Mouse (Mus musculus): ENCODE data around the gene Abhd16b. TPM values are rescaled to one million over a fixed set of nuclear protein-coding genes. Genes with fewer than 3 reads are reported as not detected.

Gene Abhd16b
- polyA plus RNA-seq, 1 experiment from 2014 or later = 0.18 TPM

DNA sequence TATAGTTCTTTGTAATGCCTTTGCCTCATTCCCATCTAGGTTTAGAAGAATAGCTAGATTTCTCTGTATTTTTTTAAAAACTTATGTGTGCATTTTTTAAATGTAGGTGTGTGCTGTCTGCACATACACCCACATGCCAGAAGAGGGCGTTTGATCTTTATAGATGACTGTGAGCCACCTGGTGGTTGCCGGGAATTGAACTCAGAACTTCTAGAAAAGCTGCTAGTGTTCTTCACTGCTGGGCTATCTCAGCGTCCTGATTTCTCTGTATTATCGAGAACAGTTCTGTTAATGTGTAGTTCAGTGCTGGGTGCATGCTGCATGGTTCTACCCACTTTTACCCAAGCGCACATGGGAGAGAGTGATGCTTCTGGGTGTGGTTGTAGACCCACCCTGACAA lies 29.8 kb downstream of the Abhd16b start:
- H3K4me1 ChIP-seq (replicated peaks) = peaks cover 12% of the 10 kb centered on the region
- no peaks in the 10 kb centered on the region for H3K36me3 ChIP-seq
- H3K4me2 ChIP-seq (replicated peaks) = no peak overlapping the region
- no peak overlapping the region for H3K4me3 ChIP-seq (replicated peaks)
- H3K9ac ChIP-seq = no peak overlapping the region
- WGBS = 73% methylated on average over 5 of the region's 5 CpGs
- no peak overlapping the region for H3K27ac ChIP-seq
- H3K27me3 ChIP-seq (replicated peaks) = no peaks in the 10 kb centered on the region
- no peak for ATAC-seq
- H3K9me3 ChIP-seq = no peaks in the 10 kb centered on the region

DNA sequence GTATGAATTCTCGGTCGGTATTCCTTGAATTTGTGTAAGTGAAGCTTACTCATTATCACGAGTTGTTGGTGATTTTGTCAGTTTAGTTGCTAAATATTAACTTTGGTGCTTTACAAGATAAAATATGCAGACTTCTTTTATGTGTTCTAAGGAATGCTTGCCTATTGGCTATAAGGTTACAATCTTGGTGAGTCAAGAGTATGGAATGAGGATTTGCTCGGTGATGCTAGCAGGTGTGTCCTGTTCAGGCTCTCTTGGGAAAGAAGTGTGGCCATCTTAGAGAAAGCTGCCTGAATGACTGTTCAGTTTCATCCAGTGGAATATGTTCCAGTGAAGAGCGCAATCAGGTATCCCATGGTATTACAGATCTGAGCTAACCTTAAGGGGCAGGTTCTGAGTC lies 32.5 kb downstream of the Abhd16b start:
- H3K4me1 ChIP-seq (replicated peaks) = peaks cover 7% of the 10 kb centered on the region
- H3K9me3 ChIP-seq = no peaks in the 10 kb centered on the region
- ATAC-seq = peak; percentile 87
- WGBS = 60% methylated on average over 5 of the region's 5 CpGs
- H3K36me3 ChIP-seq = peaks cover under 1% of the 10 kb centered on the region; the same call in 1 of the 2 replicates
- peak overlapping the region; percentile 9; the same call in 1 of the 2 replicates for H3K4me2 ChIP-seq (replicated peaks)
- peak overlapping the region; percentile 63; the same call in 1 of the 2 replicates for H3K27ac ChIP-seq
- H3K27me3 ChIP-seq (replicated peaks) = no peaks in the 10 kb centered on the region
- no peak overlapping the region for H3K9ac ChIP-seq
- no peak overlapping the region for H3K4me3 ChIP-seq (replicated peaks)

DNA sequence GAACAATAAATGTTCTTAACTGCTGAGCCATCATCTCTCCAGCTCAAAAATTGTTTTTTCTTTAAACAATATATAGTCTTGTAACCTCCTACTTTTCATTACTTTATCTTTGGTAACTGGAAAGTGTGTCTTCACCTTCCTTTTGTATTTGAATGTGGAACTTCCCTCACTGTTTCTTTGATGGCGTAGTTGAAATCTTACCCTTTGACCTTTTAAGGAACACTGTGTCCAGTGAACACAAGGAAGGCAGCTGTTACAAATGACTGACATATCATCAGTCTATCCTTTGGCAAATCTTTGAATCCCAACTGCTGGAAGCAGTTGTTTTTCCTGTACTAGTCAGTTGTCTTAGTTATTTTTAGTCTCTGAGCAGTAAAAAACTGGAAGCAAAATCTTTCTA lies 36.1 kb downstream of the Abhd16b start:
- Histone ChIP-seq H3K4me1 (replicated peaks) (no peaks in the 10 kb centered on the region), H3K4me2 (replicated peaks) (no peak overlapping the region), H3K9ac (no peak overlapping the region), H3K27ac (no peak overlapping the region), H3K9me3 (no peaks in the 10 kb centered on the region), H3K36me3 (peaks cover 7% of the 10 kb centered on the region; the same call in 1 of the 2 replicates), H3K27me3 (replicated peaks) (no peaks in the 10 kb centered on the region), H3K4me3 (replicated peaks) (no peak overlapping the region)
- 86% methylated on average over 1 of the region's 1 CpGs for WGBS
- ATAC-seq = no peak

GRCm38 (mm10) chr2:181532589-181532988 lies 39.6 kb downstream of the Abhd16b start:
- Histone ChIP-seq H3K36me3 (peaks cover 7% of the 10 kb centered on the region; the same call in 1 of the 2 replicates), H3K9ac (no peak overlapping the region), H3K4me2 (replicated peaks) (no peak overlapping the region), H3K4me3 (replicated peaks) (no peak overlapping the region), H3K27ac (no peak overlapping the region), H3K27me3 (replicated peaks) (no peaks in the 10 kb centered on the region), H3K9me3 (no peaks in the 10 kb centered on the region), H3K4me1 (replicated peaks) (peaks cover 2% of the 10 kb centered on the region; the same call in 1 of the 2 replicates)
- no peak for ATAC-seq
- 90% methylated on average over 3 of the region's 3 CpGs for WGBS

DNA sequence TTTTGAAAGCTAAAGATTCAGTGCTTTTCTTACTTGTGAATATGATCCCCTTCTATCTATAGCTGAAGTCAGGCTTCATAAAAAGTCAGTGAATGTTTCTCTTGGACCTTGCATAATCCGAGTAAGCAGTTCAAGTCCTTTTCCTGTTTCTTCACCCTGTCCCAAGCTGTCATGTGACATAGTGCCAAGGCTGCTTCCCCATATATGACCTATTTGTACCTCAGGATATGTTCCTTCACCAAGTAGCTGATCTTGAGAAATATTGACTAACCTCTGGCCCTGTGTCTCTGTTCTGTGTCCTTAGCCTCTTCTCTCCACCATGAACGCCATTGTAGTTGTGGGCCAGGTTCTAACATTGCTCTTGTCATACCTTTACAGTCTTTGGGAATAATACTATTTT lies 43.4 kb downstream of the Abhd16b start:
- H3K36me3 ChIP-seq = peaks cover 3% of the 10 kb centered on the region; the same call in 1 of the 2 replicates
- H3K9ac ChIP-seq = no peak overlapping the region
- no peak overlapping the region for H3K27ac ChIP-seq
- WGBS = 85% methylated on average over 2 of the region's 2 CpGs
- H3K4me1 ChIP-seq (replicated peaks) = peaks cover 6% of the 10 kb centered on the region; the same call in 1 of the 2 replicates
- H3K9me3 ChIP-seq = no peaks in the 10 kb centered on the region
- no peak for ATAC-seq
- no peaks in the 10 kb centered on the region for H3K27me3 ChIP-seq (replicated peaks)
- H3K4me2 ChIP-seq (replicated peaks) = no peak overlapping the region
- no peak overlapping the region for H3K4me3 ChIP-seq (replicated peaks)

DNA sequence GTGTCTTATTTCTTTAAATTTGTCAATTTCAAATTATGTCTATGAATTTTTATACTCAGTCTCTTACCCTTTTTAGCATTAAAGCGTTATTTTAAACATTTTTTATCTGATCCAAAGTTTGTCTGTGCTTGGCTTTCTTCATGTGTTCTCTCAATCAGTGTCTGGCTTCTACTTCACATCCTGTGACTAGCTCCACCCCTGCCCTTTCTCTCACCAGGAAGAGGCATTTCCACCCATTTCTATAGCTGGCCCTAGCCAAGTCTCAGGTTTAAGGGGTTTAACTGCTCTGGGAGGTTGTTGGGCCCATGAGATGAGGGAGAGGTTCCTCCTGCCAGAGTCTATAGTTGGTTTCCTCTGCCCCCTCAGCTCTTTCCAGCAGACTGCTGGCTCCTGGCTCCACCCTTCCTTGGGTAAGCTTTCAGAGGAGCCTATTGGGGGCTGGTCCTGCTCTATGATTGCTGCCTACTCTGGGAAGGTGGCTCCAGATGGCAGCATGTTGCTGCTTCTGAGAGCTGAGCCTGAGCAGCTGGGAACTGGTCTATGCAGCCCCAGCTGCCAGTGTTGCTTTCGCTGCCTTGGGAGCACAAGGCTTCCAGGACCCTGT lies 44.5 kb downstream of the Abhd16b start:
- Histone ChIP-seq H3K4me1 (replicated peaks) (peaks cover 6% of the 10 kb centered on the region; the same call in 1 of the 2 replicates), H3K4me3 (replicated peaks) (no peak overlapping the region), H3K4me2 (replicated peaks) (peak overlapping the region; percentile 17; the same call in 1 of the 2 replicates), H3K9me3 (no peaks in the 10 kb centered on the region), H3K36me3 (no peaks in the 10 kb centered on the region), H3K27ac (peak overlapping the region; percentile 10; the same call in 1 of the 2 replicates), H3K9ac (no peak overlapping the region), H3K27me3 (replicated peaks) (no peaks in the 10 kb centered on the region)
- peak; percentile 71 for ATAC-seq
- WGBS = 76% methylated on average over 2 of the region's 2 CpGs

DNA sequence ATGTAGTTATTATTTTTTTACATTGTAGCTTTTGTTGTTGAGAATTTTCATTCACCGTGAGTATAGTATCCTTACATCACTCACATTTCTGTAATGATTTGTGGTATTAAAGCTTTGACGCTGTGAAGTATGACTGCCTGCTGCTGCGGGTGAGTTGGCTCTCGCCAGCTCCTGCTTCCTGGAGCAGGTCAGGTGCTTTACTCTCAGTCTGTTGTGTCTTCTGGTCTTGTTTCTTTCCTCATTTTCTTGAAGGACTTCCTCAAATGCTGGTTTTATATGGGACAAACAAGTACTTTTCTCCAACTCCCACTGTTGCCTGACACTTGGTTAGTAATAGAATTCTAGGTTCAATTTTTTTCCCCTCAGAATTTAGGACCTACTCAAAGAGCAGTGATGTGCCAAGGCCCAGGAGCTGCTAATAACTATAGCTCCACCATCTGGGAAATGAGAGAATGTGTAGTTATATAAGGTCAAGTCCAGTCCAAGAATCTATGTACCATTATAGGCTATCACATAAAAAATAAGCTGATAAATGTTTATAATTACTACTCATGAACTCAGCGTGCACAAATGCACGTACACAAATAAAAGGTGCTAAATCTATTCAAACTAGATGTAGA lies 48.9 kb downstream of the Abhd16b start:
- no peak overlapping the region for H3K4me3 ChIP-seq (replicated peaks)
- no peaks in the 10 kb centered on the region for H3K27me3 ChIP-seq (replicated peaks)
- no peak overlapping the region for H3K27ac ChIP-seq
- 88% methylated on average over 6 of the region's 6 CpGs for WGBS
- H3K36me3 ChIP-seq = 0 out of 2 replicates have a peak, but pooled peaks cover 3% of the 10 kb centered on the region
- H3K4me2 ChIP-seq (replicated peaks) = no peak overlapping the region
- no peaks in the 10 kb centered on the region for H3K9me3 ChIP-seq
- H3K9ac ChIP-seq = no peak overlapping the region
- ATAC-seq = no peak
- H3K4me1 ChIP-seq (replicated peaks) = peaks cover 6% of the 10 kb centered on the region; the same call in 1 of the 2 replicates

Other genes starting within 250 kb of the Abhd16b start
- gene Gmeb2, start 205.2 kb upstream of the Abhd16b start, polyA plus RNA-seq (2015; fragmentation: Nextera tagmentation; extraction: Ambion mirVana) = 11.3 and 13.2 TPM in 2 replicates
- gene Stmn3, start 178.7 kb upstream of the Abhd16b start, polyA plus RNA-seq (2015; fragmentation: Nextera tagmentation; extraction: Ambion mirVana) = 44.0 and 44.1 TPM in 2 replicates
- gene Rtel1, start 173.5 kb upstream of the Abhd16b start, polyA plus RNA-seq (2015; fragmentation: Nextera tagmentation; extraction: Ambion mirVana) = 30.3 and 32.8 TPM in 2 replicates
- gene Zgpat, start 128.3 kb upstream of the Abhd16b start, polyA plus RNA-seq (2015; fragmentation: Nextera tagmentation; extraction: Ambion mirVana) = 35.7 and 36.7 TPM in 2 replicates
- 55.4 and 58.3 TPM in 2 replicates for gene Arfrp1, start 127.8 kb upstream of the Abhd16b start, polyA plus RNA-seq (2015; fragmentation: Nextera tagmentation; extraction: Ambion mirVana)
- 17.1 and 19.4 TPM in 2 replicates for gene Lime1, start 113.1 kb upstream of the Abhd16b start, polyA plus RNA-seq (2015; fragmentation: Nextera tagmentation; extraction: Ambion mirVana)
- 7.2 and 7.4 TPM in 2 replicates for gene Zbtb46, start 33.8 kb upstream of the Abhd16b start, polyA plus RNA-seq (2015; fragmentation: Nextera tagmentation; extraction: Ambion mirVana)
- gene Tpd52l2, start 3.9 kb downstream of the Abhd16b start, polyA plus RNA-seq (2015; fragmentation: Nextera tagmentation; extraction: Ambion mirVana) = 133 and 140 TPM in 2 replicates
- 74.5 and 76.4 TPM in 2 replicates for gene Dnajc5, start 27.3 kb downstream of the Abhd16b start, polyA plus RNA-seq (2015; fragmentation: Nextera tagmentation; extraction: Ambion mirVana)
- 57.4 and 64.7 TPM in 2 replicates for gene Uckl1, start 91.7 kb downstream of the Abhd16b start, polyA plus RNA-seq (2015; fragmentation: Nextera tagmentation; extraction: Ambion mirVana)
- 50.5 and 51.9 TPM in 2 replicates for gene Prpf6, start 98.7 kb downstream of the Abhd16b start, polyA plus RNA-seq (2015; fragmentation: Nextera tagmentation; extraction: Ambion mirVana)
- 32.0 and 34.2 TPM in 2 replicates for gene Zfp512b, start 99.6 kb downstream of the Abhd16b start, polyA plus RNA-seq (2015; fragmentation: Nextera tagmentation; extraction: Ambion mirVana)
- 22.3 and 22.7 TPM in 2 replicates for gene Samd10, start 106.0 kb downstream of the Abhd16b start, polyA plus RNA-seq (2015; fragmentation: Nextera tagmentation; extraction: Ambion mirVana)
- 1.3 and 3.1 TPM in 2 replicates for gene Gm29797, start 163.8 kb downstream of the Abhd16b start, polyA plus RNA-seq (2015; fragmentation: Nextera tagmentation; extraction: Ambion mirVana)
- gene Sox18, start 178.4 kb downstream of the Abhd16b start, polyA plus RNA-seq (2015; fragmentation: Nextera tagmentation; extraction: Ambion mirVana) = 28.0 and 29.0 TPM in 2 replicates
- gene Tcea2, start 187.1 kb downstream of the Abhd16b start, polyA plus RNA-seq (2015; fragmentation: Nextera tagmentation; extraction: Ambion mirVana) = 14.9 and 15.7 TPM in 2 replicates
- 37.4 and 39.4 TPM in 2 replicates for gene Rgs19, start 200.8 kb downstream of the Abhd16b start, polyA plus RNA-seq (2015; fragmentation: Nextera tagmentation; extraction: Ambion mirVana)
- gene Lkaaear1, start 205.2 kb downstream of the Abhd16b start, polyA plus RNA-seq (2015; fragmentation: Nextera tagmentation; extraction: Ambion mirVana) = not detected in 2 replicates
- 1.6 and 1.7 TPM in 2 replicates for gene Oprl1, start 221.8 kb downstream of the Abhd16b start, polyA plus RNA-seq (2015; fragmentation: Nextera tagmentation; extraction: Ambion mirVana)